Mouse (Mus musculus): ENCODE data around the gene Lin28a.
"Not testable (repeated sequence)": the region's sequence is repeated elsewhere in the genome, so short reads cannot be mapped to it uniquely, and the experiment has no call there.

The Lin28a gene

GRCm38 (mm10) chr4:134018038-134018778 is 433 bp downstream of the Lin28a start:
- no peak for DNase-seq

GRCm38 (mm10) chr4:134017201-134017865 is 1.3 kb downstream of the Lin28a start:
- no peak for DNase-seq

- DNase-seq, result no peak
Observed at GRCm38 (mm10) chr4:134016767-134017166, 1.9 kb downstream of the Lin28a start.

GRCm38 (mm10) chr4:134016208-134016607 is 2.4 kb downstream of the Lin28a start:
- DNase-seq, result no peak

- no peak for DNase-seq
Observed at GRCm38 (mm10) chr4:134012858-134013528, 5.6 kb downstream of the Lin28a start.

GRCm38 (mm10) chr4:134011450-134012414 is 6.9 kb downstream of the Lin28a start:
- DNase-seq, result no peak

GRCm38 (mm10) chr4:134009709-134010108 is 8.9 kb downstream of the Lin28a start:
- no peak for DNase-seq

GRCm38 (mm10) chr4:134006845-134007244 is 11.8 kb downstream of the Lin28a start:
- DNase-seq, result no peak

- no peak for DNase-seq
Observed at GRCm38 (mm10) chr4:134005581-134006358, 12.9 kb downstream of the Lin28a start.

- DNase-seq, result no peak
Observed at GRCm38 (mm10) chr4:134002903-134003302, 15.7 kb downstream of the Lin28a start.

GRCm38 (mm10) chr4:134002246-134002645 is 16.4 kb downstream of the Lin28a start:
- DNase-seq, result no peak

- DNase-seq, result no peak
Observed at GRCm38 (mm10) chr4:134001710-134002109, 16.9 kb downstream of the Lin28a start.

GRCm38 (mm10) chr4:134000466-134001438 is 17.9 kb downstream of the Lin28a start, which contains the start of gene Dhdds:
TSS of gene Dhdds (minus strand) at chr4:134000918.
- DNase-seq, result peak; percentile 97

GRCm38 (mm10) chr4:133994697-133995096 is 23.9 kb downstream of the Lin28a start:
- no peak for DNase-seq

- DNase-seq, result no peak
Observed at GRCm38 (mm10) chr4:133991087-133991660, 27.5 kb downstream of the Lin28a start.

GRCm38 (mm10) chr4:133990035-133990434 is 28.6 kb downstream of the Lin28a start:
- no peak for DNase-seq

- not testable (repeated sequence) for DNase-seq
Observed at GRCm38 (mm10) chr4:133988289-133988688, 30.4 kb downstream of the Lin28a start.

- DNase-seq, result no peak
Observed at GRCm38 (mm10) chr4:133982936-133983335, 35.7 kb downstream of the Lin28a start.

GRCm38 (mm10) chr4:133980496-133980895 is 38.1 kb downstream of the Lin28a start:
- DNase-seq, result no peak
